Mouse (Mus musculus) megakaryocyte, embryonic 14.5 days (primary cell): Measurements from ENCODE around the gene Gnas. TPM values are rescaled to one million over a fixed set of nuclear protein-coding genes. Genes with fewer than 3 reads are reported as not detected.

ENCODE experiments used
- H3K27me3 ChIP-seq: replicated peaks from 2 replicates; pipeline ENCODE3; 2012; ENCODE audit warnings: inconsistent platforms
- H3K36me3 ChIP-seq: replicated peaks from 2 replicates; pipeline ENCODE3; 2012; ENCODE audit warnings: low read length, inconsistent platforms, mixed read lengths
- H3K4me1 ChIP-seq: 2 replicates; pipeline ENCODE4 v1.6.1; 2012; ENCODE audit warnings: inconsistent platforms
- H3K4me3 ChIP-seq: replicated peaks from 2 replicates; pipeline ENCODE3; 2012; ENCODE audit warnings: moderate library complexity, mild to moderate bottlenecking, inconsistent platforms
- H3K9me3 ChIP-seq: 2 replicates; pipeline ENCODE4 v1.6.1; 2012; ENCODE audit warnings: inconsistent platforms
- FLI1 ChIP-seq: IDR thresholded peaks from 2 replicates; pipeline ENCODE4 v1.6.1; 2012; ENCODE audit warnings: low read length, inconsistent platforms, mixed read lengths
- GATA1 ChIP-seq: IDR thresholded peaks from 3 replicates; pipeline ENCODE4 v1.6.1; 2012; ENCODE audit warnings: mixed read lengths, low read length, inconsistent platforms, borderline replicate concordance
- polyA plus RNA-seq: library from polyadenylated mRNA; stranded (reverse); fragments of >175 nt; gene quantifications from 2 replicates; pipeline ENCODE4 v1.2.3, GENCODE M21; 2012; ENCODE audit warnings: low replicate concordance; ENCODE audit not compliant: insufficient read depth

Gnas gene
- polyA plus RNA-seq, 1 experiment, result 1,276 TPM

DNA sequence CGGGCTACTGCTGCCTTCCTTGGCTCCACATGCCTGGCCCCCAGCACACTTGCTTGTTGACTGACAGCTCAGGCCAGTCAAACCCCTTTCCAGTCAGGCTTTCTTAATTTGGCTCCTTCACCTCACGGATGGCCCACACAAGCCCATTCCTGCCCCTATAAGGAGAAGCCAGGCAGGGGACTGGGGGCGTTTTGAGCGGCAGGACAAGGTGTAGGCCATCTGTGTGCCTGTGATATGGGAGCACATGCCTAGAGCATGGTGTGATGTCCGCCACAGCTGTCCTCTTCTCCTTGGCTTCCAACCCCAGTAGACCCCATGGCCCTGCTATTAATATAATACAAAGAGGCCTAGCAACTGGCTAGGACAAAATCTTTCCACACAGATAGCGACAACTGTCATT, 12.7 kb upstream of the Gnas start:
- peaks cover 4% of the 10 kb centered on the region; the same call in 1 of the 2 replicates for H3K4me1 ChIP-seq
- TF ChIP-seq FLI1 (no peak), GATA1 (no peak)
- H3K27me3 ChIP-seq, result no peaks in the 10 kb centered on the region
- peaks cover 91% of the 10 kb centered on the region for H3K36me3 ChIP-seq
- H3K9me3 ChIP-seq, result no peaks in the 10 kb centered on the region
- H3K4me3 ChIP-seq, result no peak overlapping the region

DNA sequence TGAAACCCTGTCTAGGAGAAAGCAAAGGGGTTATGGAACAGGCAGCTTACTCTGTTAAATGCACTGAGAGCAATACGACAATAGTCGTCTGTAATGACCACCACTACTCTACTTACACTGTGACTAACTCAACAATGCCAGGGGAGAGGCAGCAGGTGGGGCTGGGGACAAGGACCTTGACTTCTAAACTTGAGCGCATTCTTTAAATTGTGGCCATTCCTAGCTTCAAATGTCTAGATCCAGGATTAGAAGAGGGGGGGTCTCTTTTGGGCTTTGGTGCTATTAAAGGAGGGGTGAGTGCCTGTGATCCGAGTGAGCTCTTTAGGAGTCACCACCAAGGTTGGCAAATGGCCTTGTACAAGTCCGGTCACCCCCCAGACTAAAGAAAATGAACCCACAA, 11.0 kb upstream of the Gnas start:
- no peaks in the 10 kb centered on the region for H3K9me3 ChIP-seq
- H3K4me1 ChIP-seq, result peaks cover 4% of the 10 kb centered on the region; the same call in 1 of the 2 replicates
- H3K4me3 ChIP-seq, result no peak overlapping the region
- H3K27me3 ChIP-seq, result no peaks in the 10 kb centered on the region
- no peak for TF ChIP-seq FLI1
- TF ChIP-seq GATA1, result no peak
- peaks cover 90% of the 10 kb centered on the region for H3K36me3 ChIP-seq

DNA sequence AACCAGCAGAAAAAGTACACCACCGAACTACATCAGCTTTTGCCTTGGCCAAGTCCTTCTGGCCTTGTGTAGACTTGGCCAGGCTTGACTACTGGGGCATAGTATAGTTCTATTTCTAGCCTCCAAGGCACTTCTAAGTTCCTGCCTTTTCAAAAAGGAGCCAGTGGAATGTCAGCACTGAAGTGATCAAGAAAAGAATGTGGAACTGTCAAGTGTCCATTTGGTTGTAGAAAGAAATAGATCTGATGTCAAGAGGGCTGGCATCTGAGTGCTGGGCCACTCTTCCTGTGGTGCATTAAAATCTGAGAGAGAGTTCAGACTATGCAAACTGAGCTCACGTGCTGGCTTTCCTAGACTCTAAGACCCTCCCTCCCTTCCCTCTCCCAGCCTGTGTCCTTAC, 10.2 kb upstream of the Gnas start:
- peaks cover 2% of the 10 kb centered on the region for H3K27me3 ChIP-seq
- peaks cover 6% of the 10 kb centered on the region; the same call in 1 of the 2 replicates for H3K4me1 ChIP-seq
- peaks cover 90% of the 10 kb centered on the region for H3K36me3 ChIP-seq
- no peak for TF ChIP-seq FLI1
- no peak for TF ChIP-seq GATA1
- no peak overlapping the region for H3K4me3 ChIP-seq
- H3K9me3 ChIP-seq, result no peaks in the 10 kb centered on the region

DNA sequence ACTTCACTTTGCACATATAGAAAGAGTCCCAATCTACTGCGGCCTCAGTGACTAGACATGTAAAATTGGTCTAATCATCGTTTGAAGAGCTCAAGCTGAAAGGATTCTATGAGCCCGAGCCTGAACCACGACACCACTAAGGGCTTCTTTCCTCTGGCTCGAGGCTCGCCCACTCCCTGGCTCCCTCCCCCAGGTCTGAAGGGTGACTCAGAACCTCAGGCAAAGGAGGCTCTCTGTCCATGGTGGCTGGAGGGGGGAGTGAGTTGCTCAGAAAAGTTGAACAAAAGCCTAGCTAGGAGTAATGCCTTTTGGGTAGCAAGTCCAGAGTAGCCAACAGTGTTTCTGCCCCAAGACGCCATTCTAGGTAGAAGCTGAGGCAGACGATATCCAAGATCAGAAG, 4.3 kb upstream of the Gnas start:
- H3K36me3 ChIP-seq, result peaks cover 93% of the 10 kb centered on the region
- H3K4me3 ChIP-seq, result no peak overlapping the region
- H3K27me3 ChIP-seq, result peaks cover 29% of the 10 kb centered on the region
- peaks cover 8% of the 10 kb centered on the region for H3K9me3 ChIP-seq
- no peak for TF ChIP-seq GATA1
- TF ChIP-seq FLI1, result no peak
- peaks cover 9% of the 10 kb centered on the region for H3K4me1 ChIP-seq

DNA sequence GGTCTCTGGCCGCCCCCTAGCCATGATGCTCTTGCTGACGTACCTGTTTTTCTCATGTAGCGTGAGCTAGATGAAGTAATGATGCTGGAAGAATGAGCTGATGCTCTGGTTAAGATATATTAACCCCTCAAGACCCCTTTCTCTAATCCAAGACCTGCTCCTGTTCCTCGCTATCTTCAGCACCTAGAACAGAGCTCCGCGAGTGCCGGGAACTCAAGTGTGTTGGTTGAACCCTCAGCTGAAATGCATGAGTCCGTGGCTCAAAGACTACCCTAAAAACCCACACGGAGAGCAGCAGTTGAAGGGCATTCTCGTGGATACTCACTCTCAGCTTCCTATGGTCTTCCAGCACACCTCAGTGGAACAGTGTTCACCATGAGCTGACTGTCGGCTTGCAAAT, 779 bp upstream of the Gnas start:
- Histone ChIP-seq H3K9me3 (peaks cover 30% of the 10 kb centered on the region), H3K36me3 (peaks cover 100% of the 10 kb centered on the region), H3K4me1 (peaks cover 10% of the 10 kb centered on the region), H3K27me3 (peaks cover 60% of the 10 kb centered on the region), H3K4me3 (no peak overlapping the region)
- no peak for TF ChIP-seq GATA1
- TF ChIP-seq FLI1, result no peak

DNA sequence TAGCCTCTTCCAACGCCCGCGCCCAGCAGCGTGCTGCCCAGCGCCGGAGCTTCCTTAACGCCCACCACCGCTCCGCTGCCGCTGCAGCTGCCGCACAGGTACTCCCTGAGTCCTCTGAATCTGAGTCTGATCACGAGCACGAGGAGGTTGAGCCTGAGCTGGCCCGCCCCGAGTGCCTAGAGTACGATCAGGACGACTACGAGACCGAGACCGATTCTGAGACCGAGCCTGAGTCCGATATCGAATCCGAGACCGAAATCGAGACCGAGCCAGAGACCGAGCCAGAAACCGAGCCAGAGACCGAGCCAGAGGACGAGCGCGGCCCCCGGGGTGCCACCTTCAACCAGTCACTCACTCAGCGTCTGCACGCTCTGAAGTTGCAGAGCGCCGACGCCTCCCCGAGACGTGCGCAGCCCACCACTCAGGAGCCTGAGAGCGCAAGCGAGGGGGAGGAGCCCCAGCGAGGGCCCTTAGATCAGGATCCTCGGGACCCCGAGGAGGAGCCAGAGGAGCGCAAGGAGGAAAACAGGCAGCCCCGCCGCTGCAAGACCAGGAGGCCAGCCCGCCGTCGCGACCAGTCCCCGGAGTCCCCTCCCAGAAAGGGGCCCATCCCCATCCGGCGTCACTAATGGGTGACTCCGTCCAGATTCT, 812 bp downstream of the Gnas start:
- Histone ChIP-seq H3K27me3 (peaks cover 71% of the 10 kb centered on the region), H3K4me3 (no peak overlapping the region), H3K4me1 (peaks cover 14% of the 10 kb centered on the region), H3K36me3 (peaks cover 96% of the 10 kb centered on the region), H3K9me3 (peaks cover 30% of the 10 kb centered on the region)
- TF ChIP-seq FLI1 (no peak), GATA1 (no peak)

DNA sequence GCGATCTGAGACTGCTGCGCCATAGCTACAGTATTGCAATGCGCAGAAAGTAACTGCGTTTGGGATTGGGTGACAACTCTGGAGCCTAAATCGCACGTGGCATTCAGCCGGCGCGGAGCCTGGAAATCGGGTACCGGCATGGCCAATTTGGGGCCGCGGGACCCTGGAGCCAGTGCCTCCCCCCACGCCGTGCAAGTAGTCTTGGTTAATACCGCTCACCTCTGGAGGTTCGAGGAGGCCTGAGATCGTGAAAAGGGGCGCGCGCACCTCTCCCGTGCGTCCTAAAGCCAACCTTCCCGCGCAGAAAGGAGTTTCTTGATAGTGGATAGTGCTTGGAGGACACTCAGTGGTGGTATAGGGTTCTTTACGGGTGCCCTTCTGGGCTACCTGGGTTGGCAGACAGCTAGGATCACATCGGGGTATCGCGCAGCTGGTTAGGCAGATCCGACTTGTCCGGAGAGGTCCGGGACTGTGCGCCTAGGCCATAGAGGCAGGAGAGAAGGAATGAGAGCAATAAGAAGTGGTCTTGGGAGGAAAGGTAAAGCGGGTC, 1.9 kb downstream of the Gnas start:
- no peak for TF ChIP-seq GATA1
- TF ChIP-seq FLI1, result no peak
- Histone ChIP-seq H3K36me3 (peaks cover 95% of the 10 kb centered on the region), H3K9me3 (peaks cover 30% of the 10 kb centered on the region), H3K4me3 (peak overlapping the region; percentile 64), H3K27me3 (peaks cover 77% of the 10 kb centered on the region), H3K4me1 (peaks cover 18% of the 10 kb centered on the region)

DNA sequence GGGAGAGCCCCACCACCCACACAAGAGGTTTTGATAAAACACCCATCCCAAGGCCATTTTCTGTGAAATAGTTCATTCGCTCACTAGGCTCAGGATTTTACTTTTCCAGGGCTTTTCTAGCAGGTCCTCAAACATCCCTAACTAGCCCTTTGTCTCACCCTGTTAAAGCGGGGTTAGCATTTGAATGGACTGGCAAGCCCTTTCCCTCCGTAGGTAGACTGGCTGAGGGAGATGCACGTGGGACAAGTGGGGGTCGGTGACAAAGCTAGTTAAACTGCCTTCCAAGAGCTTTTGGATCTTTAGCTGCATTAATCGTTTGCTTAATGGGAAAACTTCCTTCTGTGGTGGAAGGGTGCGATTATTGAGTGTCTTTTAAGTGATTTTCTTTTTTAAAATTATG, 3.8 kb downstream of the Gnas start:
- peaks cover 36% of the 10 kb centered on the region for H3K4me1 ChIP-seq
- H3K36me3 ChIP-seq, result peaks cover 87% of the 10 kb centered on the region
- TF ChIP-seq GATA1 (no peak), FLI1 (no peak)
- no peak overlapping the region for H3K4me3 ChIP-seq
- peaks cover 71% of the 10 kb centered on the region for H3K27me3 ChIP-seq
- peaks cover 30% of the 10 kb centered on the region for H3K9me3 ChIP-seq

DNA sequence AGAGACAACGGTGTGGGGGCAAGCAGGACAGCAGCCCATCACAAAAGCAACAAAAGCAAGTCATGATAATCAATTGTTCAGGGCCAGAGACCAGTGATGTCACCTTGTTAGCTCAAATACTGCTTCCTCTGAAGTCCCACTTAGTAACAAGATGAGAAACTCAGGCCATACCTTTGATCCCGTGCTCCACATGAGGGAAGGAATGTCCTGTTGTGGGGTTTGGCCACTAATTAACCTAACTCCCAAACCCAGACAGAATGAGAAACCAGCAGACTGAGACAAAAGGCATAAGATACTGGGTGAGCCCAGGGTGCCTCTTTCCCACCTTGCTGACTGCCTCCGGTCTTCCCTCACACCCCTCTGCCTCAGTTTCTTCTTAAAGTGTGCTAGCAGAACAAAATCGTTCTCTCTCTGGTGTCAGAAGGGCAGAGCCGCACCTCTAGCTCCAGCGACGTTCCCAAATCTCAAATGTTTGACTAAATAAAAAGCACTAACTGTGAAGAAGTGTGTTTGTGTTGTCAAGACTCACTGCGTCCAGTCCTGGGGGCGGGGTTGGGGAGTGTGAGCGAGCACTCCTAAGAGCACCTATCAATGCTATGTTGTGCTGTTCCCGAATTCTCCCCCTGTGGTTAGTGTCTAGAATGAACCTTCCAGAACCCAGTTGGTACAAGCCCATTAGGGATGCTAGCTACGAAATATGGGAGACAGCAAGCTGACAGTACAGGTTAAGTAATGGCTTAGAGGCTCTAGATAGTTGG, 4.7 kb downstream of the Gnas start:
- H3K36me3 ChIP-seq, result peaks cover 77% of the 10 kb centered on the region
- H3K9me3 ChIP-seq, result peaks cover 30% of the 10 kb centered on the region
- H3K4me1 ChIP-seq, result peaks cover 42% of the 10 kb centered on the region
- H3K4me3 ChIP-seq, result no peak overlapping the region
- H3K27me3 ChIP-seq, result peaks cover 62% of the 10 kb centered on the region
- no peak for TF ChIP-seq FLI1
- TF ChIP-seq GATA1, result no peak
